Mouse (Mus musculus) kidney, postnatal 0 days (tissue): Measurements from ENCODE around the gene Ggps1. TPM values are rescaled to one million over a fixed set of nuclear protein-coding genes. Genes with fewer than 3 reads are reported as not detected.

Experiments used
- ATAC-seq: fragments of 200-750 bp; cut with Nextera tagmentation; replicated peaks from 2 replicates; pipeline ENCODE4 v1.8.0; 2017; ENCODE audit warnings: low read depth, moderate number of reproducible peaks, moderate TSS enrichment, moderate library complexity; ENCODE audit not compliant: low FRiP score
- DNase-seq: peaks from one replicate; pipeline ENCODE4 v3.0.0-alpha.2; 2016; ENCODE audit warnings: low spot score
- H3K27ac ChIP-seq: fragments of 300-500 bp; sonication (generic); 2 replicates; pipeline ENCODE4 v1.5.1; 2014; ENCODE audit warnings: mild to moderate bottlenecking
- H3K27me3 ChIP-seq: fragments of 300-500 bp; sonication (generic); 2 replicates; pipeline ENCODE4 v1.6.1; 2014; ENCODE audit warnings: low read length, mixed read lengths; ENCODE audit not compliant: insufficient read depth
- H3K36me3 ChIP-seq: fragments of 300-500 bp; sonication (generic); 2 replicates; pipeline ENCODE4 v1.6.1; 2014; ENCODE audit warnings: low read length, mixed read lengths; ENCODE audit not compliant: insufficient read depth
- H3K4me1 ChIP-seq: fragments of 300-500 bp; sonication (generic); replicated peaks from 2 replicates; pipeline ENCODE4 v1.6.1; 2014; ENCODE audit warnings: antibody characterized with exemption, low read length, mixed read lengths; ENCODE audit not compliant: insufficient read depth
- H3K4me2 ChIP-seq: fragments of 300-500 bp; sonication (generic); 2 replicates; pipeline ENCODE4 v1.6.1; 2014; ENCODE audit warnings: mild to moderate bottlenecking, low read length, moderate library complexity, mixed read lengths
- H3K4me3 ChIP-seq: fragments of 300-500 bp; sonication (generic); replicated peaks from 2 replicates; pipeline ENCODE4 v1.5.1; 2014; ENCODE audit warnings: low read depth, low read length
- H3K9ac ChIP-seq: fragments of 300-500 bp; sonication (generic); 2 replicates; pipeline ENCODE4 v1.6.1; 2014; ENCODE audit warnings: low read depth, low read length
- H3K9me3 ChIP-seq: fragments of 300-500 bp; sonication (generic); replicated peaks from 2 replicates; pipeline ENCODE4 v1.6.1; 2016; ENCODE audit warnings: low read length, inconsistent platforms, mixed read lengths
- CTCF ChIP-seq: IDR thresholded peaks from 2 replicates; pipeline ENCODE4 v1.5.1; 2016; ENCODE audit warnings: antibody characterized with exemption, low read depth, mild to moderate bottlenecking, moderate library complexity
- WGBS: fragments of 180-500 bp; shearing (Covaris S2); extraction: QIAGEN DNeasy Blood & Tissue Kit; methylation state at CpG from one replicate; pipeline ENCODE4 v1.1.7; 2014; 5-methylcytosine and 5-hydroxymethylcytosine counted together
- polyA plus RNA-seq: library from polyadenylated mRNA; unstranded; fragments of >200 nt; fragmentation: Nextera tagmentation; extraction: Ambion mirVana; gene quantifications from 2 replicates; pipeline ENCODE4 v1.2.1, GENCODE M21; 2015

Ggps1 gene
- polyA plus RNA-seq, 1 experiment from 2014 or later: 48.0 TPM

DNA sequence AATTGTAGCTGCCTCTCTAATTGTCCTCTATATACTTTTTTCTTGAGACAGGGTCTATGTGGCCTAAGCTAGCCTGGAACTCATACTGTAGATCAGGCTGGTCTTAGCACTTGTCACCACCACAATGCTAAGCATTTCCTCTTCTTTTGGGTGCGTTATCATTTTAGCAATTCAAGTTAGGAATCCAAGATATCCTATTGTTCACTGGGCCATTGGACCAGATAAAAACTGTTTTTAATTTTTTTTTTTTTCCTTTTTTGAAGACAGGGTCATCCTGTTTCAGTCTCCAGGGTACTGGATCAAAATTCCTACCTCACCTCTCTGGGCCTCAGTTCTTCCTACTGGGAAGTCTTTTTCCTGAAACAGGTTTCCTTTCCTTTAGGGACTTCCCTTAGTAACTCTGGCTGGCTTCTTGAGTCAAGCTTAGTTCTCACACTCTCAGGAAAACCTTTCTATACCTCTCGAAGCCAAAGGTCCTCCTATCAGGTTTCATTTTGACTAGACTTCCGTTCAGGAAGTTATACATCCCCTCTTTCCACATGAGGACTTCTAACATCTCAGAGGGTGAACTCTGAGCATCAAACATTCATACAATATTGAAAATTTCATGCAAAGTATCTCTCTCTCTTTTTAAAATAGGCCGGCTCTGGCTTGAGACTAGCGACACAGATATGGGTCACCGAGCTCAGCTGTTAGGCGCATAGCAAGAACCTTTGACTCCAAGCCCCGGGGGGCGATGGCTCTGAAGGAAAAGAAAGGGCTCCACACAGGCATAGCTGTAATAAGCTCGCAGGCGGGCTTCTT lies 877 bp downstream of the Ggps1 start:
- no peak for TF ChIP-seq CTCF

DNA sequence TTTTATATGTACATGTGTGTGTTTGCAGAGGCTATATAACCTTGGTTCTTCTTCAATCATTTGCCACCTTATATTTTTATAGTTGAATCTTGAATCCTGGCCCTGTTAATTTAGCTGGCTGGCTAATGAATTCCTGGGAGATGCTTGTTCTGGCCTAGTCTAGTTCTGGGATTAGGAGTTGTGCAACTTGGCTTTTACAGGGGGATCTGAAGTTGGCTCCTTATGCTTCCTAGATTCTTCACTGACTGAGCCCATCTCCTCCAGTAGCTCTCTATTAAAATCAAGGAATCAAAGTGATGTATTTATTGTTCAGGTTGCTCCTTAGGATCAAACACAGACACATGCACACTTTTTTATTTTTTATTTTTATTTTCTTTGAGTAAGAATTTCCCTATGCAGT lies 3.7 kb downstream of the Ggps1 start:
- Histone ChIP-seq H3K9ac (no peak overlapping the region), H3K36me3 (peaks cover 7% of the 10 kb centered on the region; the same call in 1 of the 2 replicates), H3K4me2 (no peak overlapping the region), H3K4me1 (peaks cover 5% of the 10 kb centered on the region; the same call in 1 of the 2 replicates), H3K4me3 (no peak overlapping the region), H3K27ac (no peak overlapping the region), H3K9me3 (no peaks in the 10 kb centered on the region), H3K27me3 (no peaks in the 10 kb centered on the region)
- TF ChIP-seq CTCF: no peak
- DNase-seq (no peak), ATAC-seq (no peak)

More for the DNA sequence above, 877 bp downstream of the Ggps1 start:
- Histone ChIP-seq H3K27me3 (no peaks in the 10 kb centered on the region), H3K4me1 (peaks cover 5% of the 10 kb centered on the region; the same call in 1 of the 2 replicates), H3K27ac (peak overlapping the region; percentile 96), H3K36me3 (no peaks in the 10 kb centered on the region), H3K9me3 (no peaks in the 10 kb centered on the region), H3K9ac (peak overlapping the region; percentile 78), H3K4me3 (peak overlapping the region; percentile 73), H3K4me2 (peak overlapping the region; percentile 60)
- DNase-seq (peak; percentile 14), ATAC-seq (no peak)
- WGBS: 6% methylated on average over 11 of the region's 11 CpGs

DNA sequence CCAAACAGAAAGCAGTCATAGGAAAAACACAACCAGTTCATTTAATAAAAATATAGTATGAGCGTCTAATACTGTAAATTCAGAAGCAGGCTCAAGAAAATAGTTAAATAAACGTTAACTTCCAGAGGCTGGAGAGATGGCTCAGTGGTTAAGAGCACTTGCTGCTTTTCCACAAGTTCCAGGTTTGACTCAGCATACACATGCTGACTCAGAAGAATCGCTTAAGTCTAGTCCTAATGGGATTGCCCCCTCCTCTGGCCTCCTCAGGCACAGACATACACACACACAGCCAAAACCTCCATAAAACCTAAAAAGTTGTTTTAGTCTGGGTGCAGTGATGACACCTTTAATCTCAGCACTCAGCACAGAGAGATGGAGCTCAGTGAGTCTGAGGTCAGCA lies 6.5 kb downstream of the Ggps1 start:
- WGBS: 90% methylated on average over 3 of the region's 3 CpGs

DNA sequence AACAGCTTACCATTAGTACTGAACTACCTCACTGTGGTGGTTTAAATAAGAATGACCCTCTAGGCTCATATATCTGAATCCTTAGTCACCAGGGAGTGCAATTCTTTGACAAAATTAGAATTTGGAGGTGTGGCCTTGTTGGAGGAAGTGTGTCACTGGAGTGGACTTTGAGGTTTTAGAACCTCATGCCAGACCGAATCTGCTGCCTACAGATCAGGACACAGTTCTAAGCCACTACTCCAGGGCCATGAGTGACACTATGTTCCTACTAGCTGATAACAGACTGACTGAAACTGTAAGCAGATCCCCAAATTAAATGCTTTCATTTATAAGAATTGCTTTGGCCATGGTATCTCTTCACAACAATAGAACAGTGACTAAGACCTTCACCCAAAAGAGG lies 13.4 kb downstream of the Ggps1 start:
- H3K4me2 ChIP-seq: no peak overlapping the region
- H3K27ac ChIP-seq: no peak overlapping the region
- H3K27me3 ChIP-seq: no peaks in the 10 kb centered on the region
- ATAC-seq (no peak), DNase-seq (no peak)
- no peak for TF ChIP-seq CTCF
- H3K36me3 ChIP-seq: peaks cover 34% of the 10 kb centered on the region
- H3K4me3 ChIP-seq: no peak overlapping the region
- WGBS: 91% methylated on average over 1 of the region's 1 CpGs
- no peaks in the 10 kb centered on the region for H3K4me1 ChIP-seq
- no peak overlapping the region for H3K9ac ChIP-seq
- H3K9me3 ChIP-seq: no peaks in the 10 kb centered on the region

More for the DNA sequence above, 6.5 kb downstream of the Ggps1 start:
- TF ChIP-seq CTCF: no peak
- H3K27me3 ChIP-seq: no peaks in the 10 kb centered on the region
- H3K27ac ChIP-seq: no peak overlapping the region
- no peaks in the 10 kb centered on the region for H3K9me3 ChIP-seq
- H3K36me3 ChIP-seq: peaks cover 25% of the 10 kb centered on the region
- no peak overlapping the region for H3K4me2 ChIP-seq
- H3K4me3 ChIP-seq: no peak overlapping the region
- no peak for DNase-seq
- no peak for ATAC-seq
- no peaks in the 10 kb centered on the region for H3K4me1 ChIP-seq
- H3K9ac ChIP-seq: no peak overlapping the region

DNA sequence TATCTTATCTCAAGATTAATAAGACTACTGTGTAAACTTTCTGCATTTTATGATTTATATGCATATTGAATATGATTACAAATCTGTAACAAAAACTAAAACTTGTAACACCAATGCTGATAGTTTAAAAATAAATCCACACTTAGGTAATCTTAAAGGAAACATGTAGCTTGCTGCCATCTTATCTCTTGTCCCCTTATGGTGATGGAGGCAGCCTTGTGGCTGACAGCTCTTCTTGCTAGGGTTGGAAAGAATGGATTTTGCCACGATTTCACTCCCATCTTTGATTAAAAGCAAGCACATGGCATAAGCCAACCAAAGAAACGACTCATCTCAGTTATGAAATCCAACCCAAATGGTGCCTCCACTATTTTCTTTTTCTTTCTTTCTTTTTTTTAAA lies 18.8 kb downstream of the Ggps1 start:
- Histone ChIP-seq H3K9me3 (no peaks in the 10 kb centered on the region), H3K27ac (no peak overlapping the region), H3K36me3 (no peaks in the 10 kb centered on the region), H3K4me3 (no peak overlapping the region), H3K4me2 (no peak overlapping the region), H3K9ac (no peak overlapping the region), H3K27me3 (no peaks in the 10 kb centered on the region), H3K4me1 (0 out of 2 replicates have a peak, but pooled peaks cover 4% of the 10 kb centered on the region)
- ATAC-seq (no peak), DNase-seq (no peak)
- TF ChIP-seq CTCF: no peak
- WGBS: 83% methylated on average over 2 of the region's 2 CpGs

DNA sequence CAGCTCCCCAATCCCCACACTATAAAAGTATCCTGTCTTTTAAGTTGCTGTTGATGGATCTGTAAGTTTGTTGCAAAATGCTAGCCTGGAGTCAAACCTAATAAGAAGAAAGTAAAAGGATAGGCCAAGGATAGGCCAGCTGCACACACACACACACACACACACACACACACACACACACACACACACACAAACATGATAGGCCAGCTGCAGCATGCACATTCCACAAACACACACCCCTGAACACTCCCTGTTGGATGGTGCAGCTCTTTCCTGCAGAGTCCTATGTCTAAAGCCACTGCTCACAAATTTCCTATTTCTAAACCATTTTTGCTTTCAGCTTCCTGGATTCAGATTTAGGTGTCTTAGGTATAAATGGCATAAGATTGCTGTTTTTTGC lies 19.4 kb downstream of the Ggps1 start:
- Histone ChIP-seq H3K36me3 (no peaks in the 10 kb centered on the region), H3K27ac (no peak overlapping the region), H3K27me3 (no peaks in the 10 kb centered on the region), H3K9ac (no peak overlapping the region), H3K9me3 (no peaks in the 10 kb centered on the region), H3K4me2 (no peak overlapping the region), H3K4me3 (no peak overlapping the region), H3K4me1 (0 out of 2 replicates have a peak, but pooled peaks cover 4% of the 10 kb centered on the region)
- TF ChIP-seq CTCF: no peak
- DNase-seq (no peak), ATAC-seq (no peak)
